In the genomic region with DNA sequence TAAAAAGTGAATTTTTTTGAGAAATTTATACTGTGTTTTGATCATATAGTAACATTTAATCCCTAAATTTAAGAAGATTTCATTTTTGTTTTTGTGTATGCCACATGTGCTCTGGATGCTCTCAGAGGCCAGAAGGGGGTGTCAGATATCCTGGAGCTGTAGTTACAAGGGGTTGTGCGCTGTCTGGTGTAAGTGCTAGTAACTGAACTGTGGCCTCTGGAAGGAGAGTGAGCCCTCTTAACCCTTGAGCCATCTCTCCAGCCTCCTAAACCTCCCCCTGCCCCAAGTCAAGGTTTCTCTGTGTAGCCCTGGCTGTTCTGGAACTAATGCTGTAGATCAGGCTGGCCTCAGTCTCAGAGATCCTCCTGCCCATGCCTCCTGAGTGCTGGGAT, we compare ENCODE assay signal across 9 mouse cellular contexts.
"Had no signal": no experiment of that assay in that cellular context is flagged by ENCODE, and none has a peak within 500 bp of the region (broad histone marks: within the 10 kb centered on the region; RNA-seq: fewer than 3 reads in every experiment).

No protein-coding gene starts in this region.

- H3K4me3 ChIP-seq: lung, embryonic 15.5 days; midbrain, embryonic 10.5 days; midbrain, embryonic 13.5 days; midbrain, embryonic 15.5 days; myocyte; neural tube, embryonic 13.5 days; neural tube, embryonic 15.5 days; stomach, embryonic 15.5 days had no signal

- H3K36me3 ChIP-seq: lung, embryonic 15.5 days; midbrain, embryonic 10.5 days; midbrain, embryonic 13.5 days; midbrain, embryonic 15.5 days; neural tube, embryonic 13.5 days; neural tube, embryonic 15.5 days; stomach, embryonic 15.5 days had no signal

- H3K27ac ChIP-seq: midbrain, embryonic 10.5 days; midbrain, embryonic 13.5 days; midbrain, embryonic 15.5 days; neural tube, embryonic 13.5 days; neural tube, embryonic 15.5 days; stomach, embryonic 15.5 days; stomach, postnatal 0 days had no signal

- ATAC-seq: midbrain, embryonic 13.5 days; midbrain, embryonic 15.5 days had no signal

- H3K9me3 ChIP-seq: lung, embryonic 15.5 days; midbrain, embryonic 10.5 days; midbrain, embryonic 13.5 days; midbrain, embryonic 15.5 days; neural tube, embryonic 13.5 days; neural tube, embryonic 15.5 days; stomach, embryonic 15.5 days had no signal

- H3K27me3 ChIP-seq: lung, embryonic 15.5 days; stomach, embryonic 15.5 days had no signal

- H3K9ac ChIP-seq: lung, embryonic 15.5 days; midbrain, embryonic 13.5 days; midbrain, embryonic 15.5 days; neural tube, embryonic 13.5 days; neural tube, embryonic 15.5 days; stomach, embryonic 15.5 days had no signal

- H3K4me2 ChIP-seq: midbrain, embryonic 13.5 days; midbrain, embryonic 15.5 days; neural tube, embryonic 13.5 days; neural tube, embryonic 15.5 days; stomach, embryonic 15.5 days had no signal
